Mouse (Mus musculus): ENCODE measurements at regions not wholly inside any gene's neighbourhood (a gene's known extent, or its start where the extent isn't known, plus 50 kb on each side); places are given as distances from the start of the nearest gene placed in this dataset.

DNA sequence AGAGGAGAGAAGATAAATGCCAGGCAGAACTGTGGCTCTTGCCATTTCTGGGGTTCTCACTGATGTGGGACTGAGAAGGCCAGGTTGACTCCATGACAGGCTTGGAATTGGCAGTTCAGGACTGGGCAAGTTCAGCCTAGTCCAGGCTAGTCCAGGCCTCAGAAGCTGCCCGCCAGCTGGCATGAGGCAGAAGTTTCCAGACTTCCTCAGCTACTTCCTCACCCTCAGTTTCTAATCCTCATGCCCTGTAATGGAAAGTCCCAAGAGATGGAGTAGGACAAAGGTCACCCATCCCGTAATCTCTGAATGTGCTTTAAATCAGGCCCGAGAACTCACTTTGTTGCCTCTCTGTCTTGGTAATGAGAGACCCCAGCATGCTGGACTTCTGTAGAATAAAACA, 58.6 kb upstream of the Prok2 start:
- intact Hi-C loops (cut with DNase I), result no loop called here

DNA sequence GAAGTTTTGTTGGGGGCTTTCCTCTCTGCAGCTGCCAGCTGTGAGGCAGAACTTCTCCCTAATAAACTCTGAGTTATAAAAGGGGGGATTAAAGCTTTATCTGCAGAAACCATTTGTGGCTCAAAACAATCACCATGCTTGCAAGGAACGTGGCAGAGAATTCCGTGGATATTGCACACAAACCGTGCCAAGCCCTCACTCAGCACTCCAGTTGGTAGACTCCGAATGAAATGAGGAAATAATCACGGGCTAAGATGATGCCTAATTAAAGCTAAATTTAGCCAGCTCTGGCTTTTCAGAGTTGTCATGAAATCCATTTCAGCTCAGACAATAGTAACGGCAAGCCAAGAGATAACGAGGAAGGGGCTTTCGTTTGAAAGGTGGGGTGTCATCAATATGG, 58.1 kb upstream of the Prok2 start:
- DNase-seq (ENCODE audit: extremely low spot score in 1 of 2, low spot score in 2 of 2), result no peak
- no peak overlapping the region for H3K4me3 ChIP-seq
- TF ChIP-seq CTCF (IDR thresholded peaks at IDR 0.05), result no peak
- intact Hi-C loops (cut with DNase I), result no loop called here
- no peak overlapping the region for H3K27ac ChIP-seq

More for the DNA sequence above, 58.6 kb upstream of the Prok2 start:
- Histone ChIP-seq H3K4me3 (no peak overlapping the region), H3K27ac (no peak overlapping the region)
- no peak for TF ChIP-seq CTCF (IDR thresholded peaks at IDR 0.05)
- no peak for DNase-seq (ENCODE audit: extremely low spot score in 1 of 2, low spot score in 2 of 2)

DNA sequence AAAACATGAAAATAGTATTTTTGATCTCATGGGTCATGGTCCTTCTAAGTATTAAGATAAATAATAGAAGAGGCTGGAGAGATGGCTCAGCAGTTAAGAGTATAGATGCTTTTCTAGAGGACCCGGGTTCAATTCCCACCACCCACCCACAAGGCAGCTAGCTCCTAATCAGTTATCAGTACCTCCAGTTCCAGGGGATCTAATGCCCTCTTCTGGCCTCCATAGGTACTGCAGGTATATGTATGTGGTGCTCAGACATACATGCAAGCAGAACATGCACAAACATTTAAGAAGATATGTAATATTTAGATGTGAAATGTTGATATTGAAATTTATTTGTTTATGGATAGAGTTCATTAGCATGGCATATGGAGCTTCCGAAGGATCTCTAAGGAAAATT, 56.8 kb upstream of the Prok2 start:
- intact Hi-C loops (cut with DNase I), result loop anchor here (2.0 kb wide), 1 partner anchor 130 kb away; no protein-coding TSS in a partner anchor
- no peak for DNase-seq (ENCODE audit: extremely low spot score in 1 of 2, low spot score in 2 of 2)
- Histone ChIP-seq H3K4me3 (no peak overlapping the region), H3K27ac (no peak overlapping the region)
- TF ChIP-seq CTCF (IDR thresholded peaks at IDR 0.05), result peak; percentile 59

Data from left cerebral cortex, adult 2 months (tissue).